Mouse (Mus musculus): ENCODE results near the gene Osbpl6.

The Osbpl6 gene

DNA sequence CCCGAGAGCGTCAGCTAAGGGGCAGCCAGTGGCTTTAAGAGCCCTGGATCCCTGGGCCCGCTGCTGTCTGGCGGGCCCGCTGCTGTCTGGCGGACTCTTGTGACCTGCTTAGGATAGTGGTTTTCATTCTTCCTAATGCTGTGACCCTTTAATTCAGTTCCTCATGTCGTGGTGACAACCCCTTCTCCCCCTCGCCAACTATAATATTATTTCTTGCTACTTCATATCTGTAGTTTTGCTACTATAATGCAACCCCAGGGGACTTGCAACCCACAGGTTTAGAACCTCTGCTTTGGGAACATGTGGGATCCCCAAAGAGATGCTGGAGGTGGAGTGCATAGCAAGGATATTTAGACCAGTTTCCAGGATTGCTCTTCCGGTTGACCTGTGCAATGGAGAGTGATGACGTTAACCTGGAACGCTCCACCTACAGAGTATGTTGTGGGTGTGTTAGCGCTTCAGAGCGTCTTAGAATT lies 242.4 kb downstream of the Osbpl6 start:
- no peak for DNase-seq (ENCODE audit: low spot score)

Measured in urinary bladder, postnatal 10 days (tissue).